Mouse (Mus musculus) testis, adult 2 months (tissue): Measurements from ENCODE around the gene Coa4. TPM values are rescaled to one million over a fixed set of nuclear protein-coding genes. Genes with fewer than 3 reads are reported as not detected.

ENCODE experiments used
- H3K27ac ChIP-seq: fragments of 200-500 bp; 2 replicates; pipeline ENCODE4 v1.5.1; 2012; ENCODE audit warnings: low read depth, low read length; ENCODE audit not compliant: control insufficient read depth, insufficient read depth
- H3K27me3 ChIP-seq: fragments of 200-500 bp; 2 replicates; pipeline ENCODE4 v1.6.1; 2012; ENCODE audit warnings: mild to moderate bottlenecking, low read length, moderate library complexity; ENCODE audit not compliant: control insufficient read depth, insufficient read depth
- H3K36me3 ChIP-seq: fragments of 200-500 bp; 2 replicates; pipeline ENCODE4 v1.6.1; 2012; ENCODE audit warnings: mild to moderate bottlenecking, low read length; ENCODE audit not compliant: control insufficient read depth, insufficient read depth
- H3K4me1 ChIP-seq: fragments of 200-500 bp; 2 replicates; pipeline ENCODE4 v1.6.1; 2012; ENCODE audit warnings: low read length; ENCODE audit not compliant: control insufficient read depth, insufficient read depth
- H3K4me3 ChIP-seq: fragments of 200-500 bp; 2 replicates; pipeline ENCODE4 v1.5.1; 2012; ENCODE audit warnings: low read depth, mild to moderate bottlenecking, low read length, moderate library complexity, mixed read lengths; ENCODE audit not compliant: control insufficient read depth
- CTCF ChIP-seq: fragments of 200-500 bp; IDR thresholded peaks from 2 replicates; pipeline ENCODE4 v1.5.1; 2012; ENCODE audit warnings: low read depth, mild to moderate bottlenecking, inconsistent platforms, low read length, moderate library complexity; ENCODE audit not compliant: control insufficient read depth, insufficient read depth, insufficient replicate concordance
- POLR2A ChIP-seq: fragments of 200-500 bp; IDR thresholded peaks from 2 replicates; pipeline ENCODE4 v1.6.1; 2012; ENCODE audit warnings: low read depth, mild to moderate bottlenecking, inconsistent platforms, low read length, moderate library complexity; ENCODE audit not compliant: control insufficient read depth
- polyA plus RNA-seq: library from polyadenylated mRNA; depleted of rRNA; stranded (reverse); fragments of >200 nt; gene quantifications from 2 replicates; pipeline ENCODE4 v1.2.3, GENCODE M21; 2012

Gene Coa4
- polyA plus RNA-seq, 1 experiment = 29.5 TPM

- no peaks in the 10 kb centered on the region for H3K27me3 ChIP-seq
- no peaks in the 10 kb centered on the region for H3K4me1 ChIP-seq
- no peak overlapping the region for H3K4me3 ChIP-seq
- no peak for TF ChIP-seq POLR2A
- TF ChIP-seq CTCF = no peak
- no peak overlapping the region for H3K27ac ChIP-seq
- H3K36me3 ChIP-seq = no peaks in the 10 kb centered on the region
These were observed 10.8 kb downstream of the Coa4 start for GRCm38 (mm10) chr7:100547631-100548030.

- Histone ChIP-seq H3K27ac (no peak overlapping the region), H3K36me3 (no peaks in the 10 kb centered on the region), H3K27me3 (no peaks in the 10 kb centered on the region), H3K4me1 (no peaks in the 10 kb centered on the region), H3K4me3 (no peak overlapping the region)
- no peak for TF ChIP-seq POLR2A
- TF ChIP-seq CTCF = no peak
These were observed 12.9 kb downstream of the Coa4 start for GRCm38 (mm10) chr7:100549796-100550195.

GRCm38 (mm10) chr7:100550338-100551007 is 13.6 kb downstream of the Coa4 start:
- H3K27me3 ChIP-seq = no peaks in the 10 kb centered on the region
- H3K4me1 ChIP-seq = no peaks in the 10 kb centered on the region
- TF ChIP-seq CTCF (no peak), POLR2A (no peak)
- H3K4me3 ChIP-seq = no peak overlapping the region
- H3K27ac ChIP-seq = no peak overlapping the region
- no peaks in the 10 kb centered on the region for H3K36me3 ChIP-seq

DNA sequence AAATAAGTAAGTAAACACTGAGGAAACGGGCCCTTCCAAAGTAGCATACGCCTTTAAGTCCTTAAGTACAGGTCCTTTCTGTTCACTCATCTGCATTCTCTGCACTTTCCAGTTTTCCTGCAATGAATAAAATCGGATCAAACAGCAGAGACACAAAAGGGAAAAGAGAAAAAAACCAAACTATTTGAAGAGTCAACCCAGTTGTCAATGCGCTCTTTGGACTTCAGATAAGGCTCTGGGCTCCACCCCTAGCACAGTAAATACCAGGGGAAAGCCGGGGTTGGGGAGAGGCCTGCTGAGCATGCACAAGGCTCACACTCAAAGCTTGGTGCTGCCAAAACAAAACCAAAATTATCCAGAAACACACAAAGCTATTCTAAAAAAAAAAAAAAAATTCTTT is 18.1 kb downstream of the Coa4 start:
- H3K27ac ChIP-seq = no peak overlapping the region
- TF ChIP-seq CTCF = no peak
- TF ChIP-seq POLR2A = no peak

DNA sequence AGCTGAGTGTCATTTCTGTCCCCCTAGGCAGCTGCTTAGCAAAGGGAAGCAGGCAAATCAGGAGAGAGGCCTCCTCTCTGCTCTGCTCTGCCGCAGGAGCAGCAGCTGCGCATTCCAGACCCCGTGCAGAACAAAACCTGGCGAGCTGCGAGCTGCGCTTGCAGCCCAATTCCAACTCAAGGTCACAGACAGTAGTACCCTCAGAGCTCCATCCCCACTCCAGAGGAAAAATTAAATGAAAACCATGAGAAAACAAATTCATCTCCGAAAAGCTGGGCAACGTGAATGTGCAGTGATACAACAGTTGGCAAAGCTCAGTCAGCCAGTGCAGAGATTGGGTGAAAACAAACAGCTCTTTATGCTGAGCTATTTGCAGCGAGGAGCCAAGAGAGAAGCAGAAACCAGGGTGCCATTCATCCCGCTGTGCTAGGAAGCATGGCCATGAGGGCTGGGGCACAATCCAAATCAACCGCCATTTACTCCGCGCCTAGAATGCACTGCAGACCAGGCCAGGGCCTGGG is 18.6 kb downstream of the Coa4 start:
- H3K27ac ChIP-seq = no peak overlapping the region; the same call in 1 of the 2 replicates
- H3K27me3 ChIP-seq = no peaks in the 10 kb centered on the region
- H3K4me1 ChIP-seq = no peaks in the 10 kb centered on the region
- TF ChIP-seq CTCF (no peak), POLR2A (no peak)
- H3K36me3 ChIP-seq = no peaks in the 10 kb centered on the region
- H3K4me3 ChIP-seq = no peak overlapping the region

More for the DNA sequence above, 18.1 kb downstream of the Coa4 start:
- H3K4me1 ChIP-seq = no peaks in the 10 kb centered on the region
- H3K4me3 ChIP-seq = no peak overlapping the region
- no peaks in the 10 kb centered on the region for H3K36me3 ChIP-seq
- H3K27me3 ChIP-seq = no peaks in the 10 kb centered on the region

DNA sequence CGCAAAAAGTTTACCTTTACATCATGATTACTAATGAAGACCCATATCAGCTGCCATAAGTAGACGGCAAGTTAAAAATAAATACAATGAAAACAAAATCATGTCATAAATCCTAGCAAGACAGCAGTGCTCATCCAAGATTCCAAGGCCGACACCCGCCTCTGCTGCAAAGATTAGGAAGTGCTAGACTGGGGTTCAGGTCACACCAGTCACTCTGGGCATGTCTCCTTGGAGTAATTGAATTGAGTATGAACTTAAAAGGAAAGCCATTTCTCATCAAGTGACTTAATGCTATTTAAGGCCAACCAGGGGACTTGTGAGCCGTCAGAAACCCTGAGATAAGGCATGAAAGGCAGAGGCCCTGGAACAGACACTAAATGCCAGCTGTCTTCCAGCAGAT is 20.4 kb downstream of the Coa4 start:
- H3K27ac ChIP-seq = no peak overlapping the region
- no peaks in the 10 kb centered on the region for H3K36me3 ChIP-seq
- no peak overlapping the region for H3K4me3 ChIP-seq
- TF ChIP-seq POLR2A (no peak), CTCF (no peak)
- H3K4me1 ChIP-seq = no peaks in the 10 kb centered on the region
- no peaks in the 10 kb centered on the region for H3K27me3 ChIP-seq

DNA sequence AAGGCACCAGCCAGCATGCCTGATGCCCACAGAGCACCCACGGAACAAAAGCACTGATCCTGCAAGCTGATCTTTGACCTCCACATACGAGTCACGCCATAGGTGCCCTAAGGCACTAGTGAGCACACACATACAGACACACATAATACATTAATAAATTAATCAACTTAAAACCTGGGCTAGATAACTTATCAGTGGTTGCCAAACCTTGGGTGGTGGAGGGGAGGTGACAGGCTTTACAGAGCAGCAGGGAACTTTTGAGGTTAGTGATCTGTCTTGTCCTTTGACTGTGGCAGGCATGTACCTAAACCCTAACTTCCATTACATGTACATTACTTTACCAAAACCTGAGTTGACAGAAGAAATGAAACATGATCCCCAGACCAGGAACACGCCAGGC is 22.5 kb downstream of the Coa4 start:
- H3K36me3 ChIP-seq = no peaks in the 10 kb centered on the region
- no peaks in the 10 kb centered on the region for H3K4me1 ChIP-seq
- no peak overlapping the region for H3K27ac ChIP-seq
- no peaks in the 10 kb centered on the region for H3K27me3 ChIP-seq
- H3K4me3 ChIP-seq = no peak overlapping the region
- TF ChIP-seq POLR2A (no peak), CTCF (no peak)
